In the genomic region with DNA sequence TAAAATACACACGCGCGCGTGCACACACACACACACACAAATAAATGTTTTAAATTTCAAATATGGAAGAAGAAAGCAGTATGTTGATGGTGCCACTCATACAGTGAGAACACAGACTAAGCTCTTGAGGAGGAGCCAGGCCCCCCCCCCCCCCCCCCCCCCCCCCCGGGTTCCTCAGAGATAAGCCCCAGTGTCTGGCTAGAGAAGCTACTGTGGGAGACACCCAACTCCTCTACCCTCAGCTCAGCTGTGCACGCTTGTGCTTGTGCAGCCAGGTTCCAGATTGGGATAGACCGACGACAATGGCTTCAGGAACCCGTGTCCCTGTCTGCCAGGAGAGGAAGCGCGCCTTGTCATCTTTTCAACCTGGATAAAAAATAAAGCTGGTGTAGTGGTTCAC, we compare ENCODE assay signal across 15 mouse cellular contexts. TPM values are rescaled to one million over a fixed set of nuclear protein-coding genes. Genes with fewer than 3 reads are reported as not detected.
DNase-seq lines count a peak whose midpoint lies in the region; ATAC-seq lines count a peak whose summit lies in the region.
"Had no signal": no experiment of that assay in that cellular context is flagged by ENCODE, and none has a peak within 500 bp of the region (broad histone marks: within the 10 kb centered on the region; RNA-seq: fewer than 3 reads in every experiment).

No protein-coding gene starts in this region.

- H3K27me3 ChIP-seq in forebrain, embryonic 11.5 days (ENCODE audit: control insufficient read depth, insufficient read depth, low read length): no peaks in the 10 kb centered on the region
- no peaks in the 10 kb centered on the region for H3K27me3 ChIP-seq in forebrain, embryonic 16.5 days (replicated peaks; ENCODE audit: control insufficient read depth, insufficient read depth, low read length)
- no peaks in the 10 kb centered on the region for H3K27me3 ChIP-seq in kidney, embryonic 16.5 days (ENCODE audit: insufficient read depth, low read length)
- no peaks in the 10 kb centered on the region for H3K27me3 ChIP-seq in liver, embryonic 13.5 days
- H3K27me3 ChIP-seq: hindbrain, embryonic 12.5 days; neural tube, embryonic 13.5 days had no signal

- H3K4me3 ChIP-seq in forebrain, embryonic 11.5 days (ENCODE audit: low read depth, low read length): no peak overlapping the region
- H3K4me3 ChIP-seq in forebrain, embryonic 16.5 days (replicated peaks; ENCODE audit: low read length): no peak overlapping the region
- H3K4me3 ChIP-seq in kidney, embryonic 16.5 days (ENCODE audit: low read length): no peak overlapping the region
- H3K4me3 ChIP-seq in liver, embryonic 13.5 days (replicated peaks): no peak overlapping the region
- H3K4me3 ChIP-seq: gastrocnemius, adult 2 months; hindbrain, embryonic 12.5 days; neural tube, embryonic 13.5 days had no signal

- DNase-seq in forebrain, embryonic 11.5 days (ENCODE audit: low spot score): no peak
- DNase-seq in kidney, postnatal 10 days: no peak
- DNase-seq in liver, embryonic 13.5 days: no peak
- peak; percentile 46 for DNase-seq in yolk sac, embryonic 10.5 days (ENCODE audit: low spot score)
- no peak for DNase-seq in left cerebral cortex, adult 18-20 months (ENCODE audit: low spot score in 2 of 2)
- DNase-seq in right cerebral cortex, postnatal 25 days: no peak
- DNase-seq: adrenal gland, adult 8-10 months; cerebellum, adult 9-10 months; gastrocnemius, adult 2 months; lung, postnatal 4 days; thymus, adult 18-20 months had no signal

- H3K36me3 ChIP-seq in forebrain, embryonic 11.5 days (ENCODE audit: control insufficient read depth, insufficient read depth, low read length): peaks cover 3% of the 10 kb centered on the region; the same call in 1 of the 2 replicates
- peaks cover 13% of the 10 kb centered on the region for H3K36me3 ChIP-seq in forebrain, embryonic 16.5 days (ENCODE audit: control insufficient read depth, insufficient read depth)
- H3K36me3 ChIP-seq in kidney, embryonic 16.5 days (ENCODE audit: insufficient read depth, low read length): peaks cover 32% of the 10 kb centered on the region
- H3K36me3 ChIP-seq in liver, embryonic 13.5 days: peaks cover 46% of the 10 kb centered on the region

- no peaks in the 10 kb centered on the region for H3K4me1 ChIP-seq in forebrain, embryonic 11.5 days (replicated peaks; ENCODE audit: control insufficient read depth, insufficient read depth, low read length)
- H3K4me1 ChIP-seq in forebrain, embryonic 16.5 days (replicated peaks; ENCODE audit: control insufficient read depth, insufficient read depth, low read length): no peaks in the 10 kb centered on the region
- no peaks in the 10 kb centered on the region for H3K4me1 ChIP-seq in kidney, embryonic 16.5 days (ENCODE audit: insufficient read depth, low read length)
- peaks cover 74% of the 10 kb centered on the region for H3K4me1 ChIP-seq in liver, embryonic 13.5 days (replicated peaks)

- H3K4me2 ChIP-seq in forebrain, embryonic 11.5 days (ENCODE audit: low read depth, low read length, severe bottlenecking): no peak overlapping the region
- no peak overlapping the region for H3K4me2 ChIP-seq in forebrain, embryonic 16.5 days (ENCODE audit: low read length)
- H3K4me2 ChIP-seq in kidney, embryonic 16.5 days (replicated peaks; ENCODE audit: low read depth, low read length): no peak overlapping the region
- no peak overlapping the region for H3K4me2 ChIP-seq in liver, embryonic 13.5 days
- H3K4me2 ChIP-seq: hindbrain, embryonic 12.5 days; neural tube, embryonic 13.5 days had no signal

- no peak overlapping the region for H3K9ac ChIP-seq in forebrain, embryonic 11.5 days (ENCODE audit: low read length)
- H3K9ac ChIP-seq in forebrain, embryonic 16.5 days (replicated peaks; ENCODE audit: low read depth, low read length): no peak overlapping the region
- no peak overlapping the region for H3K9ac ChIP-seq in kidney, embryonic 16.5 days (replicated peaks; ENCODE audit: low read length)
- peak overlapping the region; percentile 49; the same call in 1 of the 2 replicates for H3K9ac ChIP-seq in liver, embryonic 13.5 days
- H3K9ac ChIP-seq: hindbrain, embryonic 12.5 days; neural tube, embryonic 13.5 days had no signal

- WGBS in forebrain, embryonic 11.5 days: 89% methylated on average over 10 of the region's 11 CpGs
- 93% methylated on average over 10 of the region's 11 CpGs for WGBS in forebrain, embryonic 16.5 days
- 88% methylated on average over 11 of the region's 11 CpGs for WGBS in kidney, embryonic 16.5 days
- WGBS in liver, embryonic 13.5 days (ENCODE audit: insufficient replicate concordance): 59% methylated on average over 11 of the region's 11 CpGs

- H3K27ac ChIP-seq in forebrain, embryonic 11.5 days (ENCODE audit: low read depth, low read length): no peak overlapping the region
- no peak overlapping the region for H3K27ac ChIP-seq in forebrain, embryonic 16.5 days (ENCODE audit: low read length)
- no peak overlapping the region for H3K27ac ChIP-seq in kidney, embryonic 16.5 days (ENCODE audit: low read length)
- peak overlapping the region; percentile 70 for H3K27ac ChIP-seq in liver, embryonic 13.5 days
- H3K27ac ChIP-seq: gastrocnemius, adult 2 months; hindbrain, embryonic 12.5 days; neural tube, embryonic 13.5 days had no signal

- no peaks in the 10 kb centered on the region for H3K9me3 ChIP-seq in forebrain, embryonic 11.5 days (ENCODE audit: control insufficient read depth, low read length)
- no peaks in the 10 kb centered on the region for H3K9me3 ChIP-seq in forebrain, embryonic 16.5 days (ENCODE audit: control insufficient read depth, low read length)
- H3K9me3 ChIP-seq in kidney, embryonic 16.5 days (ENCODE audit: low read length): no peaks in the 10 kb centered on the region
- no peaks in the 10 kb centered on the region for H3K9me3 ChIP-seq in liver, embryonic 13.5 days (replicated peaks)
- H3K9me3 ChIP-seq: hindbrain, embryonic 12.5 days; neural tube, embryonic 13.5 days had no signal

- 0 out of 2 replicates have a peak, but pooled peaks have one; percentile 28 for ATAC-seq in forebrain, embryonic 11.5 days (replicated peaks; ENCODE audit: low FRiP score)
- no peak for ATAC-seq in forebrain, embryonic 16.5 days
- 0 out of 2 replicates have a peak, but pooled peaks have one; percentile 21 for ATAC-seq in kidney, embryonic 16.5 days (ENCODE audit: low FRiP score, low TSS enrichment)
- ATAC-seq in liver, embryonic 13.5 days (ENCODE audit: low read depth): peak; percentile 84

RNA-seq across cellular contexts. Expression of a gene that starts 16.8 kb away (rescaled TPM):
- polyA plus RNA-seq in forebrain, embryonic 11.5 days (2014; fragmentation: Nextera tagmentation; extraction: Ambion mirVana): 0.45 and 0.47 TPM in 2 replicates
- polyA plus RNA-seq in forebrain, embryonic 16.5 days (2015; fragmentation: Nextera tagmentation; extraction: Ambion mirVana): 1.4 and 3.5 TPM in 2 replicates
- polyA plus RNA-seq in kidney, embryonic 16.5 days (2015; fragmentation: Nextera tagmentation; extraction: Ambion mirVana): 0.09 and 0.16 TPM in 2 replicates
- polyA plus RNA-seq in liver, embryonic 13.5 days (2015; fragmentation: Nextera tagmentation; extraction: Ambion mirVana): 0.07 and 0.09 TPM in 2 replicates
- 10 to 100 TPM; 67.2 to 68.6 TPM for total RNA-seq in left cerebral cortex, adult 18-20 months (2021)

RNA-seq across cellular contexts. Expression of a gene that starts 32.4 kb away (rescaled TPM):
- polyA plus RNA-seq in forebrain, embryonic 11.5 days (2014; fragmentation: Nextera tagmentation; extraction: Ambion mirVana): 129 TPM in 2 replicates
- polyA plus RNA-seq in forebrain, embryonic 16.5 days (2015; fragmentation: Nextera tagmentation; extraction: Ambion mirVana): 240 and 248 TPM in 2 replicates
- 176 and 188 TPM in 2 replicates for polyA plus RNA-seq in kidney, embryonic 16.5 days (2015; fragmentation: Nextera tagmentation; extraction: Ambion mirVana)
- 158 and 180 TPM in 2 replicates for polyA plus RNA-seq in liver, embryonic 13.5 days (2015; fragmentation: Nextera tagmentation; extraction: Ambion mirVana)
- total RNA-seq in left cerebral cortex, adult 18-20 months (2021): 100 to 1,000 TPM; 559 to 571 TPM

RNA-seq across cellular contexts. Expression of a gene that starts 45.9 kb away (rescaled TPM):
- polyA plus RNA-seq in forebrain, embryonic 11.5 days (2014; fragmentation: Nextera tagmentation; extraction: Ambion mirVana): 46.4 and 49.8 TPM in 2 replicates
- 32.8 and 35.2 TPM in 2 replicates for polyA plus RNA-seq in forebrain, embryonic 16.5 days (2015; fragmentation: Nextera tagmentation; extraction: Ambion mirVana)
- 35.7 TPM in 2 replicates for polyA plus RNA-seq in kidney, embryonic 16.5 days (2015; fragmentation: Nextera tagmentation; extraction: Ambion mirVana)
- polyA plus RNA-seq in liver, embryonic 13.5 days (2015; fragmentation: Nextera tagmentation; extraction: Ambion mirVana): 37.7 and 44.1 TPM in 2 replicates
- total RNA-seq in left cerebral cortex, adult 18-20 months (2021): 10 to 100 TPM; 43.3 to 48.1 TPM
